ENCODE assay signal across 13 mouse cellular contexts in genomic region chr10:67249486-67249885, GRCm38 (mm10). TPM values are rescaled to one million over a fixed set of nuclear protein-coding genes. Genes with fewer than 3 reads are reported as not detected.
A peak's percentile ranks its signal among the peaks of the same experiment; 100 is the strongest.
DNase-seq lines count a peak whose midpoint lies in the region.
"Had no signal": no experiment of that assay in that cellular context is flagged by ENCODE, and none has a peak within 500 bp of the region (broad histone marks: within the 10 kb centered on the region; RNA-seq: fewer than 3 reads in every experiment).

No protein-coding gene starts in this region.

- DNase-seq in gastrocnemius, postnatal 25 days, result peak; percentile 35
- no peak for DNase-seq in gastrocnemius, postnatal 4 days (ENCODE audit: low spot score in 2 of 2)
- peak; percentile 31 to 55 for DNase-seq in left cerebral cortex, postnatal 14 days (ENCODE audit: low spot score in 2 of 2)
- no peak for DNase-seq in left cerebral cortex, postnatal 10 days (ENCODE audit: extremely low spot score in 1 of 2, low spot score in 2 of 2)
- DNase-seq in adrenal gland, postnatal 10 days, result peak; percentile 45
- DNase-seq in brain, adult 2 months (ENCODE audit: low read depth, low spot score), result peak; percentile 67
- DNase-seq in testis, postnatal 14 days (ENCODE audit: low spot score), result no peak
- DNase-seq: cerebellum, adult 18-20 months; cerebellum, postnatal 36 days; heart, postnatal 10 days; kidney, postnatal 4 days; right cerebral cortex, postnatal 4 days; thymus, adult 18-20 months had no signal

- intact Hi-C loops in left cerebral cortex, postnatal 14 days (cut with DNase I), result no loop called here
- intact Hi-C loops in left cerebral cortex, postnatal 10 days (cut with DNase I), result no loop called here

RNA-seq across cellular contexts. Expression of gene Nrbf2, which starts 35.6 kb away (rescaled TPM):
- total RNA-seq in gastrocnemius, postnatal 25 days (2021), result 10 to 100 TPM in 1 of 2 experiments, 1 to 10 TPM in 1; 8.6 to 10.2 TPM
- 10 to 100 TPM in 1 of 2 experiments, 1 to 10 TPM in 1; 9.1 to 11.0 TPM for total RNA-seq in gastrocnemius, postnatal 4 days (2021)
- total RNA-seq in left cerebral cortex, postnatal 14 days (2021), result 10 to 100 TPM; 15.7 to 16.1 TPM
- 10 to 100 TPM; 13.9 to 15.8 TPM for total RNA-seq in left cerebral cortex, postnatal 10 days (2021)
- total RNA-seq in adrenal gland, postnatal 10 days (2021), result 10 to 100 TPM; 18.7 to 19.8 TPM

Comparison
In these comparisons a context has a peak if more than half of its experiments do, and no peak if none do; other contexts are left out.
1. DNase-seq: peak in gastrocnemius, postnatal 25 days (single experiment), left cerebral cortex, postnatal 14 days (2 of 2), adrenal gland, postnatal 10 days (single experiment) and brain, adult 2 months (single experiment); none in gastrocnemius, postnatal 4 days (0 of 2), left cerebral cortex, postnatal 10 days (0 of 2) and testis, postnatal 14 days (single experiment).